Mouse (Mus musculus) heart, embryonic 11.5 days (tissue): ENCODE results near the gene Scn4a. TPM values are rescaled to one million over a fixed set of nuclear protein-coding genes. Genes with fewer than 3 reads are reported as not detected.

Source experiments
- ATAC-seq: fragments of 200-750 bp; cut with Nextera tagmentation; replicated peaks from 2 replicates; pipeline ENCODE4 v1.8.0; 2017; ENCODE audit warnings: moderate library complexity; ENCODE audit not compliant: insufficient number of reproducible peaks, low FRiP score, low TSS enrichment
- H3K27ac ChIP-seq: fragments of 300-500 bp; sonication (generic); 2 replicates; pipeline ENCODE4 v1.5.1; 2014; ENCODE audit warnings: mild to moderate bottlenecking, low read depth, low read length
- H3K27me3 ChIP-seq: fragments of 300-500 bp; sonication (generic); 2 replicates; pipeline ENCODE4 v1.6.1; 2014; ENCODE audit warnings: mild to moderate bottlenecking, low read length, mixed read lengths; ENCODE audit not compliant: control insufficient read depth, insufficient read depth
- H3K36me3 ChIP-seq: fragments of 300-500 bp; sonication (generic); 2 replicates; pipeline ENCODE4 v1.6.1; 2014; ENCODE audit warnings: mild to moderate bottlenecking, low read length, moderate library complexity, mixed read lengths; ENCODE audit not compliant: control insufficient read depth, insufficient read depth
- H3K4me1 ChIP-seq: fragments of 300-500 bp; sonication (generic); 2 replicates; pipeline ENCODE4 v1.6.1; 2014; ENCODE audit warnings: low read length; ENCODE audit not compliant: control insufficient read depth, insufficient read depth
- H3K4me2 ChIP-seq: fragments of 300-500 bp; sonication (generic); 2 replicates; pipeline ENCODE4 v1.6.1; 2014; ENCODE audit warnings: mild to moderate bottlenecking, moderate library complexity
- H3K4me3 ChIP-seq: fragments of 300-500 bp; sonication (generic); 2 replicates; pipeline ENCODE4 v1.5.1; 2014; ENCODE audit warnings: low read depth, low read length
- H3K9ac ChIP-seq: fragments of 300-500 bp; sonication (generic); 2 replicates; pipeline ENCODE4 v1.6.1; 2014; ENCODE audit warnings: mild to moderate bottlenecking, low read depth, low read length, moderate library complexity
- H3K9me3 ChIP-seq: fragments of 300-500 bp; sonication (generic); replicated peaks from 2 replicates; pipeline ENCODE4 v1.6.1; 2016; ENCODE audit warnings: low read length; ENCODE audit not compliant: control insufficient read depth
- WGBS: fragments of 180-500 bp; shearing (Covaris S2); extraction: QIAGEN DNeasy Blood & Tissue Kit; methylation state at CpG from one replicate; pipeline ENCODE4 v1.1.7; 2014; ENCODE audit not compliant: insufficient replicate concordance; 5-methylcytosine and 5-hydroxymethylcytosine counted together
- polyA plus RNA-seq: library from polyadenylated mRNA; unstranded; fragments of >200 nt; fragmentation: Nextera tagmentation; extraction: Ambion mirVana; gene quantifications from 2 replicates; pipeline ENCODE4 v1.2.1, GENCODE M21; 2014

Gene Scn4a
- polyA plus RNA-seq, 1 experiment from 2014 or later = 0.07 TPM

GRCm38 (mm10) chr11:106272644-106273310 is 80.3 kb downstream of the Scn4a start, which contains the start of gene Smarcd2:
Smarcd2 (minus strand) TSS chr11:106272972.
- Histone ChIP-seq H3K4me2 (peak within 1 kb of the TSS; percentile 77), H3K27me3 (no peaks in the 10 kb centered on the region), H3K9me3 (no peaks in the 10 kb centered on the region), H3K4me3 (peak within 1 kb of the TSS; percentile 79), H3K36me3 (no peaks in the 10 kb centered on the region; the same call in 1 of the 2 replicates), H3K27ac (peak within 1 kb of the TSS; percentile 85), H3K9ac (peak within 1 kb of the TSS; percentile 84), H3K4me1 (peaks cover 32% of the 10 kb centered on the region)
- WGBS = under 1% methylated on average over 72 of the region's 72 CpGs
- ATAC-seq = peak; percentile 90

DNA sequence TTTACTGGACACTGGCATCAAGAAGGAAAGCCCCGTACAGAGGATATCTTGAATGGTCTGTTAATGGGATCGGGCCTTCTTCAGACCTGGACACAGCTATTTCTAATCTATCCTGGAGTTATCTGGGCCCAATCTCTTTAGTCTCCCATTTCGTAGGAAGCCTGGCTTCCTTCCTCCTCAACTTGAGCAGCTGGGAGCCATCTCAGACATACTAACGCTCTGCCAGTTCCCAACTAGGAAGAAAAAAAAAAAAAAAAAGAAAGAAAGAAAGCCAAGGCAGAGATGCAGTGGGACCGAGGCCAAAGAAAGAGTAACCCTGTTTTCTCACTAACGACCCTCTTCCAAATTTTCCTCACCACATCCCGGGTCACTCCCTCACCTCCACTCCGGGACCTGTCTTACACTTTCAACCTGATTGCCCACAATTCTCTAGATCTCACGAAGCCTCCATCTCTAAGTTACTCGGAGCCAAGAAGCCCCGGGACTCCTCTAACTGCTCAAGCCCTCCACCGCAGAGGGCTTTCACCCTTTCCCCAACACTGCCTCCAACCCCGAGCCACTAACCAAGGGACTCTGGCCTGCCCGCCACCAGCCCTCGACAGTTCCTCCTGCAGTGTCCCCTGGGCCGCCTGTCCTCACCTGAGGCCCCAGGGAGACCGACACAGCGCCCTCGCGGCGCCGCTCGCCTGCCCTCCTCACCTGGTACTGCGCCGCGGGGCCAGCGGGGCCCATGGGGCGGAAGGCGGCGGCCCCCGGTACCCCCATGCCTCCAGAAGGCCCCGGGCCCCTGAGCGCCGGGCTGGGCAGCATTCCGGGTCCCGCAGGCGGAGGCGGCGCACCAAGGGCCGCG is 81.1 kb downstream of the Scn4a start:
- 1% methylated on average over 41 of the region's 41 CpGs for WGBS
- peak overlapping the region; percentile 77 for H3K4me2 ChIP-seq
- peak; percentile 55 for ATAC-seq
- no peaks in the 10 kb centered on the region for H3K9me3 ChIP-seq
- no peaks in the 10 kb centered on the region for H3K27me3 ChIP-seq
- H3K4me3 ChIP-seq = peak overlapping the region; percentile 79
- peaks cover under 1% of the 10 kb centered on the region for H3K36me3 ChIP-seq
- H3K27ac ChIP-seq = peak overlapping the region; percentile 85
- peak overlapping the region; percentile 84 for H3K9ac ChIP-seq
- H3K4me1 ChIP-seq = peaks cover 33% of the 10 kb centered on the region

DNA sequence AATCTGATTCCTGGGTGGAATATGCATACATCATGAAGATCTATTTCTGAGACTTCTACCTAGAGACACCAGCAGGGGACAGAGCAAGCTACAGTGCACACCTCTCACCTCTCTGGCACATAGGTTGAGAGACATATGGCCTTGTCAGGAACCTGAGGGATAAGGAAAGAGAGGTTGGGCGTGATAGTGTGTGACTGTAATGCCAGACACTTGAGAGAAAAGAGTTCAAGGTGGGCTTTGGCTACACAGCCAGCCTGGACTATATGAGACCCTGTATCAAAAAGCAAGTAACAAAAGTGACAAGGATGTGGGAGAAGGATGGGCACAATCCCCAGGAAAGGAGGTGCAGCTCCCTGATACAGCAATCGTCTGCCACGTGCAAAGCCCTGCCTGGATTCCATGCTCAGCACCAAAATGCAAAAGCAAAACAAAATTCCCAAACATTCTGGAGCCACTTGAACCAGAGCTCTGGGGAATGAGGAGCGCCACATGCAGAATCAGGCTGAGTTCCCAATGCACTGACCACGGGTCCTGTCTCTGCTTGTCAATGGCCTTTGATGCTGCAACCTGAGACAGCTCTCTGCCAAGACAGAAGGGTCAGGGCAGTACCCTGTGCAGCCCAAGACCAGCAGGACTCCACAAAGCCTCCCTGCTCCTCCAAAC is 81.8 kb downstream of the Scn4a start:
- H3K4me3 ChIP-seq = peak overlapping the region; percentile 79
- peaks cover 8% of the 10 kb centered on the region for H3K36me3 ChIP-seq
- H3K9me3 ChIP-seq = no peaks in the 10 kb centered on the region
- H3K27me3 ChIP-seq = no peaks in the 10 kb centered on the region
- 38% methylated on average over 5 of the region's 5 CpGs for WGBS
- H3K4me1 ChIP-seq = peaks cover 33% of the 10 kb centered on the region
- ATAC-seq = no peak
- peak overlapping the region; percentile 84 for H3K9ac ChIP-seq
- peak overlapping the region; percentile 77 for H3K4me2 ChIP-seq
- 0 out of 2 replicates have a peak overlapping the region, but pooled peaks have one; percentile 0 for H3K27ac ChIP-seq

DNA sequence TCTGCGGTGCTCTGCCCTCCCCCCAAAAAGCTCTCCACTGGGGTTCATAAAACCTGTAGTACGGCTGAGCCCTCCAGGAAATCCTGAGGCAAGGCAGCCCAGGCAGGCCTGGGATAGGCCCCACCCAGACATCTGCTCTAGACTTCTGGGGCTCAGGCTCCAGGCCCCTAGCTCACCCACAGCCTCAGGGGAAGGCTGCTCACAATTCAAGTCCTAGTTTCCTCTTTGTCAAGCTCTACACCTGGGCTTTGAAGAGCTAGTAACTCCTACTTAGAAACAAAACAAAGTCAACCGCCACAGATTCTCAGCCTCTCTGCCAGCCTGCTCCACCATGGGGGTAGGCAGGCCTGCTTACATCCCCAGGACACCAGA is 84.0 kb downstream of the Scn4a start:
- Histone ChIP-seq H3K4me2 (no peak overlapping the region), H3K27me3 (no peaks in the 10 kb centered on the region), H3K9ac (peak overlapping the region; percentile 46; the same call in 1 of the 2 replicates), H3K27ac (no peak overlapping the region), H3K4me1 (peaks cover 27% of the 10 kb centered on the region), H3K4me3 (no peak overlapping the region), H3K36me3 (peaks cover 30% of the 10 kb centered on the region), H3K9me3 (no peaks in the 10 kb centered on the region)
- no peak for ATAC-seq
- 36% methylated on average over 3 of the region's 3 CpGs for WGBS

Other genes with a start within 250 kb of the Scn4a start
- gene Gm10840, start 192.4 kb downstream of the Scn4a start, polyA plus RNA-seq = not detected in 2 replicates
- gene Limd2, start 192.4 kb downstream of the Scn4a start, polyA plus RNA-seq = 145 and 151 TPM in 2 replicates
- gene Strada, start 151.1 kb downstream of the Scn4a start, polyA plus RNA-seq = 22.4 and 26.6 TPM in 2 replicates
- gene Ccdc47, start 136.9 kb downstream of the Scn4a start, polyA plus RNA-seq = 58.9 and 91.1 TPM in 2 replicates
- 45.3 and 58.3 TPM in 2 replicates for gene Ddx42, start 136.4 kb downstream of the Scn4a start, polyA plus RNA-seq
- gene Ftsj3, start 97.2 kb downstream of the Scn4a start, polyA plus RNA-seq = 45.2 and 46.7 TPM in 2 replicates
- gene Psmc5, start 97.1 kb downstream of the Scn4a start, polyA plus RNA-seq = 280 and 294 TPM in 2 replicates
- gene Smarcd2, start 80.3 kb downstream of the Scn4a start, polyA plus RNA-seq = 22.4 and 25.9 TPM in 2 replicates
- 0.13 and 0.15 TPM in 2 replicates for gene Tcam1, start 76.6 kb downstream of the Scn4a start, polyA plus RNA-seq
- not detected in 2 replicates for gene Gh, start 51.4 kb downstream of the Scn4a start, polyA plus RNA-seq
- 0.73 and 1.3 TPM in 2 replicates for gene Cd79b, start 38.5 kb downstream of the Scn4a start, polyA plus RNA-seq
- 0.14 TPM in 1 of 2 replicates, not detected in the other for gene Prr29, start 12.2 kb upstream of the Scn4a start, polyA plus RNA-seq
- 73.2 and 76.2 TPM in 2 replicates for gene Icam2, start 34.8 kb upstream of the Scn4a start, polyA plus RNA-seq
- gene Ern1, start 134.6 kb upstream of the Scn4a start, polyA plus RNA-seq = 3.7 and 4.4 TPM in 2 replicates